Mouse (Mus musculus) megakaryocyte, embryonic 14.5 days (primary cell): ENCODE results near the gene Kdelr3.

Source experiments
- FLI1 ChIP-seq: IDR thresholded peaks from 2 replicates; pipeline ENCODE4 v1.6.1; 2012; ENCODE audit warnings: low read length, inconsistent platforms, mixed read lengths
- GATA1 ChIP-seq: IDR thresholded peaks from 3 replicates; pipeline ENCODE4 v1.6.1; 2012; ENCODE audit warnings: mixed read lengths, low read length, inconsistent platforms, borderline replicate concordance

DNA sequence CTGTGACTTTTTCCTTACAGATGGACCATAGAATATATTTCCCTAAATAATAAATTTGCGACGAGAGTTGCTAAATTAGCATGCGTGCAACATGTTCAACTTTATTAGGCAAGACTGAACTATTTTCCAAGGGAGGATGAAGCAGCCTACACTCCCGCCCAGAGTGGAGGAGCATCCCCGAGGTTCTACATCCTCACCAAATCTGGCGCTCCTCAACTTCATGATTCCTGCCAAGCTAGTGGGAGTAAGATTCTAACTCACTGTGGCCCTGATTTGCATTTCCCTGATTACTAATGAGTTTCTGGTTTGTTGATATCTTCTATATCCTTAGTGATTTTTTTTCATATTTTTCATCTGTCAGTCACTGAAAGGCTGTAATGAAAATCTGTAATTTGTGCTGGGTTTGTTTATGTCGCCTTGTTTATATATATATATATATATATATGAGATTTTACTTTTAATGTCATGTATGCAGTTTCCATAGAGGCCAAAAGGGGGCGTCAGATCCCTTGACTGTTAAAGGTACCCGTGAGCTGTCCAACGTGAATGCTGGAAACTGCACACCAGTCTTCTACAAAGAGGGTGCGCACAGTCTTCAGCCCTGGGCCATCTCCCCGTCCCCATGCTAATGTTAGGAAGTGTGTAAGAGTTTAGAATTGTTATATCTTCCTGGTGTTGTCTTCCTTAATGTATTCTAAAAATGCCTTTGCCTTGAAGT is 42.4 kb upstream of the Kdelr3 start:
- no peak for TF ChIP-seq GATA1
- no peak for TF ChIP-seq FLI1
